Mouse (Mus musculus) neural tube, embryonic 11.5 days (tissue): ENCODE data around the gene Kcnc4. TPM values are rescaled to one million over a fixed set of nuclear protein-coding genes. Genes with fewer than 3 reads are reported as not detected.

Source experiments
- ATAC-seq: fragments of 200-750 bp; cut with Nextera tagmentation; 2 replicates; pipeline ENCODE4 v1.8.0; 2017; ENCODE audit warnings: moderate number of reproducible peaks, mild to moderate bottlenecking, moderate TSS enrichment, moderate library complexity; ENCODE audit not compliant: insufficient read depth, low FRiP score, low TSS enrichment
- DNase-seq: peaks from one replicate; pipeline ENCODE4 v3.0.0-alpha.2; 2015; ENCODE audit warnings: low spot score
- H3K27ac ChIP-seq: fragments of 300-500 bp; sonication (generic); 2 replicates; pipeline ENCODE4 v1.5.1; 2014; ENCODE audit warnings: low read depth, mild to moderate bottlenecking, low read length
- H3K27me3 ChIP-seq: fragments of 300-500 bp; sonication (generic); 2 replicates; pipeline ENCODE4 v1.6.1; 2014; ENCODE audit warnings: mild to moderate bottlenecking, low read length, mixed read lengths; ENCODE audit not compliant: control insufficient read depth, insufficient read depth
- H3K36me3 ChIP-seq: fragments of 300-500 bp; sonication (generic); 2 replicates; pipeline ENCODE4 v1.6.1; 2014; ENCODE audit warnings: mild to moderate bottlenecking, low read length, moderate library complexity, mixed read lengths; ENCODE audit not compliant: control insufficient read depth, insufficient read depth
- H3K4me1 ChIP-seq: fragments of 300-500 bp; sonication (generic); 2 replicates; pipeline ENCODE4 v1.6.1; 2014; ENCODE audit warnings: low read length, mixed read lengths; ENCODE audit not compliant: control insufficient read depth, insufficient read depth
- H3K4me2 ChIP-seq: fragments of 300-500 bp; sonication (generic); 2 replicates; pipeline ENCODE4 v1.6.1; 2014; ENCODE audit warnings: low read depth, mild to moderate bottlenecking, moderate library complexity
- H3K4me3 ChIP-seq: fragments of 300-500 bp; sonication (generic); 2 replicates; pipeline ENCODE4 v1.5.1; 2014; ENCODE audit warnings: low read depth, low read length
- H3K9ac ChIP-seq: fragments of 300-500 bp; sonication (generic); 2 replicates; pipeline ENCODE4 v1.6.1; 2014; ENCODE audit warnings: mild to moderate bottlenecking, low read length
- H3K9me3 ChIP-seq: fragments of 300-500 bp; sonication (generic); 2 replicates; pipeline ENCODE4 v1.6.1; 2016; ENCODE audit warnings: low read length; ENCODE audit not compliant: control insufficient read depth
- WGBS: fragments of 180-500 bp; shearing (Covaris S2); extraction: QIAGEN DNeasy Blood & Tissue Kit; methylation state at CpG from one replicate; pipeline ENCODE4 v1.1.7; 2014; 5-methylcytosine and 5-hydroxymethylcytosine counted together
- polyA plus RNA-seq: library from polyadenylated mRNA; unstranded; fragments of >200 nt; fragmentation: Nextera tagmentation; extraction: Ambion mirVana; gene quantifications from 2 replicates; pipeline ENCODE4 v1.2.1, GENCODE M21; 2014

Gene Kcnc4
- polyA plus RNA-seq, 1 experiment from 2014 or later: 0.05 TPM

- H3K4me3 ChIP-seq: no peak overlapping the region
- no peaks in the 10 kb centered on the region for H3K36me3 ChIP-seq
- H3K9ac ChIP-seq: no peak overlapping the region
- no peak overlapping the region for H3K27ac ChIP-seq
- DNase-seq (no peak), ATAC-seq (no peak)
- no peaks in the 10 kb centered on the region for H3K4me1 ChIP-seq
- 85% methylated on average over 11 of the region's 11 CpGs for WGBS
- H3K4me2 ChIP-seq: no peak overlapping the region
- H3K9me3 ChIP-seq: no peaks in the 10 kb centered on the region
- H3K27me3 ChIP-seq: no peaks in the 10 kb centered on the region
Measured at GRCm38 (mm10) chr3:107442191-107442590, 17.2 kb downstream of the Kcnc4 start.

- Histone ChIP-seq H3K9me3 (no peaks in the 10 kb centered on the region), H3K27me3 (no peaks in the 10 kb centered on the region), H3K27ac (no peak overlapping the region), H3K4me2 (no peak overlapping the region), H3K36me3 (no peaks in the 10 kb centered on the region), H3K4me3 (no peak overlapping the region), H3K4me1 (no peaks in the 10 kb centered on the region), H3K9ac (no peak overlapping the region)
- 86% methylated on average over 8 of the region's 8 CpGs for WGBS
- DNase-seq: no peak
- no peak for ATAC-seq
Measured at GRCm38 (mm10) chr3:107441306-107441705, 18.0 kb downstream of the Kcnc4 start.

GRCm38 (mm10) chr3:107439280-107439679 lies 20.1 kb downstream of the Kcnc4 start:
- DNase-seq (no peak), ATAC-seq (no peak)
- no peak overlapping the region for H3K9ac ChIP-seq
- no peak overlapping the region for H3K27ac ChIP-seq
- H3K9me3 ChIP-seq: no peaks in the 10 kb centered on the region
- H3K4me1 ChIP-seq: no peaks in the 10 kb centered on the region
- no peaks in the 10 kb centered on the region for H3K36me3 ChIP-seq
- WGBS: 89% methylated on average over 11 of the region's 11 CpGs
- no peaks in the 10 kb centered on the region for H3K27me3 ChIP-seq
- no peak overlapping the region for H3K4me2 ChIP-seq
- no peak overlapping the region for H3K4me3 ChIP-seq

GRCm38 (mm10) chr3:107437666-107438065 lies 21.7 kb downstream of the Kcnc4 start:
- Histone ChIP-seq H3K4me2 (no peak overlapping the region), H3K9ac (no peak overlapping the region), H3K27ac (no peak overlapping the region), H3K4me3 (no peak overlapping the region), H3K4me1 (no peaks in the 10 kb centered on the region), H3K27me3 (no peaks in the 10 kb centered on the region), H3K9me3 (no peaks in the 10 kb centered on the region), H3K36me3 (no peaks in the 10 kb centered on the region)
- 82% methylated on average over 2 of the region's 2 CpGs for WGBS
- DNase-seq: no peak
- no peak for ATAC-seq

GRCm38 (mm10) chr3:107436434-107436833 lies 22.9 kb downstream of the Kcnc4 start:
- Histone ChIP-seq H3K27me3 (no peaks in the 10 kb centered on the region), H3K27ac (no peak overlapping the region), H3K36me3 (no peaks in the 10 kb centered on the region), H3K9ac (no peak overlapping the region), H3K4me3 (no peak overlapping the region), H3K4me1 (no peaks in the 10 kb centered on the region), H3K9me3 (no peaks in the 10 kb centered on the region), H3K4me2 (no peak overlapping the region)
- 74% methylated on average over 6 of the region's 6 CpGs for WGBS
- ATAC-seq (no peak), DNase-seq (no peak)

GRCm38 (mm10) chr3:107433614-107434013 lies 25.7 kb downstream of the Kcnc4 start:
- 60% methylated on average over 9 of the region's 9 CpGs for WGBS
- H3K36me3 ChIP-seq: no peaks in the 10 kb centered on the region
- H3K4me1 ChIP-seq: no peaks in the 10 kb centered on the region
- no peak for DNase-seq
- H3K27me3 ChIP-seq: no peaks in the 10 kb centered on the region
- no peak for ATAC-seq
- no peak overlapping the region for H3K9ac ChIP-seq
- H3K4me3 ChIP-seq: no peak overlapping the region
- H3K9me3 ChIP-seq: no peaks in the 10 kb centered on the region
- H3K27ac ChIP-seq: no peak overlapping the region
- no peak overlapping the region for H3K4me2 ChIP-seq

GRCm38 (mm10) chr3:107431268-107431667 lies 28.1 kb downstream of the Kcnc4 start:
- Histone ChIP-seq H3K4me3 (no peak overlapping the region), H3K9me3 (no peaks in the 10 kb centered on the region), H3K27ac (no peak overlapping the region), H3K36me3 (no peaks in the 10 kb centered on the region), H3K27me3 (no peaks in the 10 kb centered on the region), H3K9ac (no peak overlapping the region), H3K4me1 (no peaks in the 10 kb centered on the region), H3K4me2 (no peak overlapping the region)
- 22% methylated on average over 1 of the region's 1 CpGs for WGBS
- no peak for ATAC-seq
- no peak for DNase-seq

GRCm38 (mm10) chr3:107424258-107425041 lies 34.9 kb downstream of the Kcnc4 start:
- Histone ChIP-seq H3K36me3 (no peaks in the 10 kb centered on the region), H3K9me3 (no peaks in the 10 kb centered on the region), H3K4me2 (no peak overlapping the region), H3K27ac (no peak overlapping the region), H3K9ac (no peak overlapping the region), H3K27me3 (no peaks in the 10 kb centered on the region), H3K4me1 (no peaks in the 10 kb centered on the region), H3K4me3 (no peak overlapping the region)
- ATAC-seq: no peak
- 82% methylated on average over 11 of the region's 11 CpGs for WGBS
- no peak for DNase-seq

- H3K9me3 ChIP-seq: no peaks in the 10 kb centered on the region
- ATAC-seq (no peak), DNase-seq (peak; percentile 22)
- no peaks in the 10 kb centered on the region for H3K4me1 ChIP-seq
- no peak overlapping the region for H3K9ac ChIP-seq
- no peaks in the 10 kb centered on the region for H3K36me3 ChIP-seq
- H3K27me3 ChIP-seq: no peaks in the 10 kb centered on the region
- no peak overlapping the region for H3K4me2 ChIP-seq
- 54% methylated on average over 2 of the region's 2 CpGs for whole genome bisulfite sequencing
- H3K27ac ChIP-seq: no peak overlapping the region
- H3K4me3 ChIP-seq: no peak overlapping the region
Measured at GRCm38 (mm10) chr3:107420156-107420555, 39.2 kb downstream of the Kcnc4 start.
